Mouse (Mus musculus): Measurements from ENCODE around the gene Gm5039. TPM values are rescaled to one million over a fixed set of nuclear protein-coding genes. Genes with fewer than 3 reads are reported as not detected.
"Not testable (repeated sequence)": the region's sequence is repeated elsewhere in the genome, so short reads cannot be mapped to it uniquely, and the experiment has no call there.

Gene Gm5039
- polyA plus RNA-seq, 1 experiment from 2014 or later = not detected

DNA sequence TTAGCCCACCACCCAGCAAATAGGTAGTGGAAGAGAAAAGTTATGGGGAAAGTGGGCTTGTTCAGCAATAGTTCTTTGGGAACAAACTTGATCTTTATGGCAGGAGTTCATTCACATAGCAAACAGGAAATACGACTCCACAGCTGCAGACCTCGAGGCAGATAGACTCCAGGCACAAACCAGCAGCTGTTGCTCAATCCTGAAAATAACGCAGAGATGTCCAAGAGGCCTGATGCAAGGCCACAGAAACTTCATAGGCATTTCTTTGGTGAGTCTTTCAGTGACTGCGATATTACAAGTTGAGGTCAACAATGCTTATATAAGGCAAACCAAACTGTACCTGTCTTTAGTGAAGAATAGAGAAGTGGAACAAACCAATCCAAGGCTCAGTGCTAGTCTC, 30.7 kb downstream of the Gm5039 start:
- H3K27me3 ChIP-seq (ENCODE audit: insufficient read depth, poor library complexity, severe bottlenecking); H3K4me3 ChIP-seq; H3K27ac ChIP-seq; H3K36me3 ChIP-seq; H3K4me1 ChIP-seq; DNase-seq (ENCODE audit: low spot score); H3K9me3 ChIP-seq: not testable (repeated sequence)
- WGBS = 62% methylated on average over 4 of the region's 4 CpGs

DNA sequence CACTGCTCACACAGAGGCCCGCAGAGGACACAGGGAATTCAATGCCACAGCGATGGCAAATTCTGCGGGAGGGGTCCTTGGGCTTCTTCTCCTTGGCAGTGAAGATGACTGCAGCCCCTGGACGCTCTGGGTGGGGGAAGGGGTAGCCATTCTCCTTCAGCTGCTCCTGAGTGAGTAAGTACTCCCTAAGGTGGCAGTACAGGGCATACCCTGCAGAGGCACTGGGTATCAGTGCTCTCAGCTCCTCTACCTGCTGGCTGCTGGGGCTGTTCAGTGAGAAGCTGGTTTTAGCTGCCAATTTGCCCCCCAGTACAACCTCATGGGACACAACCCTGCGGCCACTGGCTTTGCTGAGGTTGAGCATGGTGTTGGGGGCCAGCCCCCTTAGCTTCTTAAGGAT, 38.6 kb downstream of the Gm5039 start:
- not testable (repeated sequence) for H3K27me3 ChIP-seq (ENCODE audit: insufficient read depth, poor library complexity, severe bottlenecking); H3K27ac ChIP-seq; H3K9me3 ChIP-seq; DNase-seq (ENCODE audit: low spot score); H3K4me3 ChIP-seq; H3K4me1 ChIP-seq; H3K36me3 ChIP-seq
- WGBS = 77% methylated on average over 5 of the region's 5 CpGs

DNA sequence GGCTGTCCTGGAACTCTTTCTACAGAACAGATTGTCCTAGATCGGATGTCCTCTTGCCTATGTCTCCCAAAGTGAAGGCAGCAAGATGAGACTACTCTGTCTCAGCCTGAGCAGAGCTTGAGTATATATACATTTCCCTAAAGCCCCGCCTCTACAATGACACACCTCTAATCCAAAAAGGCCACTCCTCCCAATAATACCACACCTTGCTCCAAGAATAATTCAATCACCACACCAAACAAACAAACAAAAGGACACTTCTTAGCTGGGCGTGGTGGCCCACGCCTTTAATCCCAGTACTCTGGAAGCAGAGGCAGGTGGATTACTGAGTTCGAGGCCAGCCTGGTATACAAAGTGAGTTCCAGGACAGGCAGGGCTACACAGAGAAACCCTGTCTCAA, 49.4 kb downstream of the Gm5039 start, which contains the start of gene Gm5662:
TSS of gene Gm5662 (minus strand) at position 101 of the 400 bp plus-strand sequence.
- 83% methylated on average over 5 of the region's 5 CpGs for WGBS
- H3K27ac ChIP-seq; DNase-seq (ENCODE audit: low spot score): not testable (repeated sequence)

More for the DNA sequence above, 49.4 kb downstream of the Gm5039 start, which contains the start of gene Gm5662:
- not testable (repeated sequence) for H3K9me3 ChIP-seq; H3K4me3 ChIP-seq; H3K36me3 ChIP-seq; H3K27me3 ChIP-seq (ENCODE audit: insufficient read depth, poor library complexity, severe bottlenecking); H3K4me1 ChIP-seq

Other genes starting within 250 kb of the Gm5039 start
- gene Gm16368, start 240.3 kb downstream of the Gm5039 start, polyA plus RNA-seq (2016; fragmentation: Nextera tagmentation; extraction: Ambion mirVana) = not detected in 2 replicates
- not detected in 2 replicates for gene Gm10436, start 141.9 kb downstream of the Gm5039 start, polyA plus RNA-seq (2016; fragmentation: Nextera tagmentation; extraction: Ambion mirVana)
- gene Gm8332, start 73.9 kb downstream of the Gm5039 start, polyA plus RNA-seq (2016; fragmentation: Nextera tagmentation; extraction: Ambion mirVana) = not detected in 2 replicates
- not detected in 2 replicates for gene Gm5662, start 49.5 kb downstream of the Gm5039 start, polyA plus RNA-seq (2016; fragmentation: Nextera tagmentation; extraction: Ambion mirVana)
- 22.1 and 22.5 TPM in 2 replicates for gene Adck1, start 36.5 kb upstream of the Gm5039 start, polyA plus RNA-seq (2016; fragmentation: Nextera tagmentation; extraction: Ambion mirVana)